Mouse (Mus musculus) neural tube, embryonic 11.5 days (tissue): ENCODE measurements around the gene Ptprg. TPM values are rescaled to one million over a fixed set of nuclear protein-coding genes. Genes with fewer than 3 reads are reported as not detected.
"Not testable (repeated sequence)": the region's sequence is repeated elsewhere in the genome, so short reads cannot be mapped to it uniquely, and the experiment has no call there.

Experiments
- ATAC-seq: fragments of 200-750 bp; cut with Nextera tagmentation; 2 replicates; pipeline ENCODE4 v1.8.0; 2017; ENCODE audit warnings: moderate number of reproducible peaks, mild to moderate bottlenecking, moderate TSS enrichment, moderate library complexity; ENCODE audit not compliant: insufficient read depth, low FRiP score, low TSS enrichment
- DNase-seq: peaks from one replicate; pipeline ENCODE4 v3.0.0-alpha.2; 2015; ENCODE audit warnings: low spot score
- H3K27ac ChIP-seq: fragments of 300-500 bp; sonication (generic); 2 replicates; pipeline ENCODE4 v1.5.1; 2014; ENCODE audit warnings: low read depth, mild to moderate bottlenecking, low read length
- H3K27me3 ChIP-seq: fragments of 300-500 bp; sonication (generic); 2 replicates; pipeline ENCODE4 v1.6.1; 2014; ENCODE audit warnings: mild to moderate bottlenecking, low read length, mixed read lengths; ENCODE audit not compliant: control insufficient read depth, insufficient read depth
- H3K36me3 ChIP-seq: fragments of 300-500 bp; sonication (generic); 2 replicates; pipeline ENCODE4 v1.6.1; 2014; ENCODE audit warnings: mild to moderate bottlenecking, low read length, moderate library complexity, mixed read lengths; ENCODE audit not compliant: control insufficient read depth, insufficient read depth
- H3K4me1 ChIP-seq: fragments of 300-500 bp; sonication (generic); 2 replicates; pipeline ENCODE4 v1.6.1; 2014; ENCODE audit warnings: low read length, mixed read lengths; ENCODE audit not compliant: control insufficient read depth, insufficient read depth
- H3K4me2 ChIP-seq: fragments of 300-500 bp; sonication (generic); 2 replicates; pipeline ENCODE4 v1.6.1; 2014; ENCODE audit warnings: low read depth, mild to moderate bottlenecking, moderate library complexity
- H3K4me3 ChIP-seq: fragments of 300-500 bp; sonication (generic); 2 replicates; pipeline ENCODE4 v1.5.1; 2014; ENCODE audit warnings: low read depth, low read length
- H3K9ac ChIP-seq: fragments of 300-500 bp; sonication (generic); 2 replicates; pipeline ENCODE4 v1.6.1; 2014; ENCODE audit warnings: mild to moderate bottlenecking, low read length
- H3K9me3 ChIP-seq: fragments of 300-500 bp; sonication (generic); 2 replicates; pipeline ENCODE4 v1.6.1; 2016; ENCODE audit warnings: low read length; ENCODE audit not compliant: control insufficient read depth
- whole genome bisulfite sequencing: fragments of 180-500 bp; shearing (Covaris S2); extraction: QIAGEN DNeasy Blood & Tissue Kit; methylation state at CpG from one replicate; pipeline ENCODE4 v1.1.7; 2014; 5-methylcytosine and 5-hydroxymethylcytosine counted together
- polyA plus RNA-seq: library from polyadenylated mRNA; unstranded; fragments of >200 nt; fragmentation: Nextera tagmentation; extraction: Ambion mirVana; gene quantifications from 2 replicates; pipeline ENCODE4 v1.2.1, GENCODE M21; 2014

The Ptprg gene
- polyA plus RNA-seq, 1 experiment from 2014 or later, result 40.8 TPM

DNA sequence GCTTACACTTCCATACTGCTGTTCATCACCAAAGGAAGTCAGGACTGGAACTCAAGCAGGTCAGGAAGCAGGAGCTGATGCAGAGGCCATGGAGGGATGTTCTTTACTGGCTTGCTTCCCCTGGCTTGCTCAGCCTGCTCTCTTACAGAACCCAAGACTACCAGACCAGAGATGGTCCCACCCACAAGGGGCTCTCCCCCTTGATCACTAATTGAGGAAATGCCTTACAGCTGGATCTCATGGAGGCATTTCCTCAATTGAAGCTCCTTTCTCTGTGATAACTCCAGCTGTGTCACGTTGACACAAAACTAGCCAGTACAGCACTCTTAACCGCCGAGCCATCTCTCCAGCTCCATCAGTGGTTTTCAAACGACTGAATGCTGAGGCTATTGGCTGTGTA, 261.5 kb downstream of the Ptprg start:
- not testable (repeated sequence) for ATAC-seq

DNA sequence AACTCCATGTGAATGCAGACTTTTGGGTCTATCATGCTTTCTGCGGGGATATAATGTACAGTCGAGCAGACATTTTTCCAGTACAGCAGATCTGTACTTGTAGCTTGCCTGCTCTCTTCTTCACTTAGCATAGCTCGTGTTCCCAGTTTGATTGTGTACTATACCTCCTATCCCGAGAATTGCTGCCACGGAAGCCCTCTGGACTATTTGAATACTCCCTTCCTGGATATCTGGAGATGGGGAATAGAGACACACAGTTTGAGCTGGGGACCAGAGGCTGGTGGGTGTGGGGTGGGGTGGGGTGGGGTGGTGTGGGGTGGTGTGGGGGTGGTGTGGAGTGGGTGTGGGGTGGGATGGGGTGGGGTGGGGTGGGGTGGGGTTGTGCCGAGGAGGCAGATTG, 263.9 kb downstream of the Ptprg start:
- Histone ChIP-seq H3K27ac (no peak overlapping the region), H3K9ac (no peak overlapping the region), H3K27me3 (no peaks in the 10 kb centered on the region), H3K36me3 (no peaks in the 10 kb centered on the region), H3K4me2 (no peak overlapping the region), H3K4me1 (no peaks in the 10 kb centered on the region), H3K9me3 (no peaks in the 10 kb centered on the region), H3K4me3 (no peak overlapping the region)
- no peak for DNase-seq
- ATAC-seq, result no peak
- 86% methylated on average over 6 of the region's 6 CpGs for WGBS

More for the DNA sequence above, 261.5 kb downstream of the Ptprg start:
- not testable (repeated sequence) for H3K9me3 ChIP-seq, H3K27me3 ChIP-seq, DNase-seq, H3K36me3 ChIP-seq, H3K9ac ChIP-seq, H3K4me1 ChIP-seq, H3K4me2 ChIP-seq, H3K27ac ChIP-seq, H3K4me3 ChIP-seq
- 74% methylated on average over 4 of the region's 4 CpGs for WGBS

DNA sequence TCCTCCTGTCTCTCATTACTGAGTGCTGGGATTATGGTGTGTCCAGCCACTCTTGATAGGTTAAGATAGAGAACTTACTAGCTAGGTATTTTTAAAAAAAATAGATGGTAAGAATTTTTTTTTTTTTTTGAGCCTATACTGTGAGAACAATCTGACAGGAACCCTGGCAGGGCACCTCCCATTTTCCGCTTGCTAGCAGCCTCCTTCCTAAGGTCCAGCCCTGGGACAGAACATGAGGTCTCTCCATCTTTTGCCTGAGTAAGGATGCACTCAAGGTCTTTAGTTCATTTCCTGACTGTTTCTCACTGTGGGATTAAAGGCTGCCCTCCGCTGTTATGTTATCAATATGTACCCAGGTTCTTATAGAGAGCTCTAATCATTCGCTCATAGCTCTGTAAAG, 264.7 kb downstream of the Ptprg start:
- Histone ChIP-seq H3K4me1 (0 out of 2 replicates have a peak, but pooled peaks cover 3% of the 10 kb centered on the region), H3K27ac (no peak overlapping the region), H3K4me3 (no peak overlapping the region), H3K27me3 (no peaks in the 10 kb centered on the region), H3K36me3 (no peaks in the 10 kb centered on the region), H3K9ac (no peak overlapping the region), H3K9me3 (no peaks in the 10 kb centered on the region), H3K4me2 (no peak overlapping the region)
- ATAC-seq (no peak), DNase-seq (no peak)
- WGBS, result 84% methylated on average over 3 of the region's 3 CpGs

DNA sequence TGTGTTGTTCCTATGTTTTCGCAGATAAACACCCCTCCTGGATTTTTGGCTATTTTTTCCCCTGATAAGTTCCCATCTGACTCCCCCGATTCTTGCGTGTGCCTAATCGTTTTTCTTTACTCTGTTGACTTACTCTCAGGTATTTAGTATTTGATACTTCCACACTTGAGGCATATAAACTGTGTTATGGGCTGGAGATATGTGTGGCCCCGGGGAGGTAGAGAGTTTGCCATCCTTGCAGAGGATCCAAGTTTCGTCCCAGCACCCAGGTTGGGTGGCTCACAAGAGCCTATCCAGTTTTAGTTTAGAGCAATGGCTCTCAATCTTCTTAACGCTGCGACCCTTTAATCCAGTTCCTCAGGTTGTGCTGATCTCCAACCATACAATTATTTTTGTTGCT, 265.4 kb downstream of the Ptprg start:
- no peaks in the 10 kb centered on the region for H3K36me3 ChIP-seq
- H3K27ac ChIP-seq, result no peak overlapping the region
- ATAC-seq (no peak), DNase-seq (no peak)
- no peak overlapping the region for H3K4me2 ChIP-seq
- no peak overlapping the region for H3K4me3 ChIP-seq
- H3K9ac ChIP-seq, result no peak overlapping the region
- WGBS, result 94% methylated on average over 8 of the region's 8 CpGs
- 0 out of 2 replicates have a peak, but pooled peaks cover 4% of the 10 kb centered on the region for H3K4me1 ChIP-seq
- no peaks in the 10 kb centered on the region for H3K27me3 ChIP-seq
- H3K9me3 ChIP-seq, result no peaks in the 10 kb centered on the region

DNA sequence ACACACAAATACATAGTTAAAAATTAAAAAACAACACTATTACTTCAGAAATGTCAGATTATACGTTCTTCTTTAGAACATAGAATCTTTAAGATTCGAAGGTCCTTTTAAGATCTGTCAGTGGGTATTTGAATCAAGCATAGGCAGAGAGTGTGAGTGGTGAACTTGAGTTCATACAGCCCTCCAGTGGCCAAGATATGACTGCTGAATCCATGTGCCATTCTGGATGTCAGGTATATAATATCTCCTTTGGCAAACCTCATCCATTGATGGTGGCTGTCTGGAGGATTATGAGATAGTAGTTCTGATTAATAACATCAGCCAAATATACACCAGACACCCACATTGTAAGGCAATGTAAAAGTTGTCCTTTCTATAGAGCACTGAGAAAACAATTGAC, 266.0 kb downstream of the Ptprg start:
- Histone ChIP-seq H3K4me1 (0 out of 2 replicates have a peak, but pooled peaks cover 4% of the 10 kb centered on the region), H3K4me2 (no peak overlapping the region), H3K9me3 (no peaks in the 10 kb centered on the region), H3K27ac (no peak overlapping the region), H3K36me3 (no peaks in the 10 kb centered on the region), H3K27me3 (no peaks in the 10 kb centered on the region), H3K9ac (no peak overlapping the region), H3K4me3 (no peak overlapping the region)
- DNase-seq (no peak), ATAC-seq (no peak)
- 97% methylated on average over 2 of the region's 2 CpGs for WGBS

DNA sequence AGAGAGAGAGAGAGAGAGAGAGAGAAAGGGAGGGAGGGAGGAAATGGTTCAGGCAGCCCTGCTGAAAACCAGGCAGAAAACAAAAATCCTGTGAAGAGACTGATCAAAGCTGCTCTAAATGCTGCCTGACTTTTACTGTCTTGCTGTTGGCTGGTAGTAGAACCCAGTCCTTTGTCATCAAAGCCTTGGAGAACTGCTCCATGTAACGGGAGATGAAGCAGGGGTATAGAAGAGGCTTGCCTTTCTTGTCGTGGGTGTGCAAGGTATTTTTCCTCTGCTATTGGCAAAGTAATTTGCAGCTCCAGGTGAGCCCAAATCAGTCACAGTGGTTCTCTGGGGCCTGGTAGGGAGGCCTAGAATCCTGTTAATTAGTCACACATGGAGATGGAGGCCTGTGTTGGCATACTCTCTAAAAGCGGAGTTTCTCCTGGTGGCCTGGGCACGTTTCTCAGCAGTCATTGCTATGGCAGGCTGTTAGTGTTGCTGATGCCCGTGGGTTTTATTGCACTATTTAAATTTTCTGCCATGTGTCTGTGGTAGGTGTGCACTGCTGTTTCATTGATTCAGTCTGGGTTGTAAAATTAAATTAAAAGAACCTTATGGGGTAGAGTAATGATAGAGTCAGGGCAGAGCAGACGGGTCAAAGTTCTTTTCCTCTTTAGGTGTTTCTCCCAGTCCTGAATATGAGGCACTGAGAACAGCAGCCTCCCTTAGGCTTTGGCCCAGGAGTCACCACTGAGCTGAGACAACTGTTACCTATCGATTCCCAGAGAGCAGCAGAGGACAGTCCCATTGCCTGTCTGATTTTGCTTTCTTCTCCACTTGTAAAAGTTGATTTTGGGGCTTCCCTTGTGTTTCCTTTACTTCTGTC, 269.7 kb downstream of the Ptprg start:
- H3K36me3 ChIP-seq, result no peaks in the 10 kb centered on the region
- ATAC-seq, result no peak

DNA sequence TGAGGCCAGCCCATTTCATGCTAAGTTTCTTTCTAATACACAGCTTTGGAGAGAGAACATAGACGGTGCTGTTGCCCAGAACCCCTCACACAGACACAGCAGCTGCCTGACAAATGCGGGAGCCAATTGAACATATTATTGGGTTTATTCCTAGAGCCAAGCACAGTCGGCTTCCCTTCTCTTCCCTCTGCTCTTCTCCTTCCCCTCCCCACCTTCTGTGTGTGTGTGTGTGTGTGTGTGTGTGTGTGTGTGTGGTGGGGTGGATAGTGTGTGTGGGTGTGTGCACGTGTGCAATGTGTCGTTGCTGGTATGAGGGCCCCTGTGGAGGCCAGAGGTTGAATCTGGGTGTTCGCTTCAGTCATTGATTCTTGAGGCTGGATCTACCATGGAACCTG, 270.4 kb downstream of the Ptprg start:
- H3K27ac ChIP-seq, result no peak overlapping the region
- no peaks in the 10 kb centered on the region for H3K27me3 ChIP-seq
- no peaks in the 10 kb centered on the region for H3K36me3 ChIP-seq
- ATAC-seq, result no peak
- DNase-seq, result no peak
- H3K4me3 ChIP-seq, result no peak overlapping the region
- H3K4me2 ChIP-seq, result no peak overlapping the region
- no peak overlapping the region for H3K9ac ChIP-seq
- no peaks in the 10 kb centered on the region for H3K9me3 ChIP-seq
- 87% methylated on average over 6 of the region's 6 CpGs for WGBS
- 0 out of 2 replicates have a peak, but pooled peaks cover 4% of the 10 kb centered on the region for H3K4me1 ChIP-seq

More for the DNA sequence above, 269.7 kb downstream of the Ptprg start:
- Histone ChIP-seq H3K9me3 (no peaks in the 10 kb centered on the region), H3K27ac (no peak overlapping the region), H3K9ac (no peak overlapping the region), H3K4me3 (no peak overlapping the region), H3K4me1 (0 out of 2 replicates have a peak, but pooled peaks cover 4% of the 10 kb centered on the region), H3K27me3 (no peaks in the 10 kb centered on the region), H3K4me2 (no peak overlapping the region)
- DNase-seq, result no peak
- 49% methylated on average over 7 of the region's 7 CpGs for WGBS

DNA sequence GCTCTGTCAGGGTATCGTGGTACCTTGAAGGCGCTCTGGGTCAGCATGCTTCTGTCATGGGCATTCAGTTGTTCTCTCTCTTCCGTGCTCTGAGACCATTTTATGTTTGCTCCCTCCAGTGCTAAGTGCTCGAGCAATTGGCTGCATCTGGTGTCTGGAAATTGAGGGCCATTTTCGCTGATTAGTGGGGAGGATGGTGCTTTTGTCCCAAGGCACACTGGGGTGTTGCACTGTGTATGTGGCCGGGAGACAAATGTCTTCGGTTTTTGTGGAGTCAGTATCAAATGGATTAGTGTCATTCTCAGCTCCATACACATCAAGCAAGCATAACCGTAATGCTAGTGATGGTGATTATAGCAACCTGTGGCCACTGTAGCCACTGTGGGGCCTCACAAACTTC, 271.6 kb downstream of the Ptprg start:
- no peak overlapping the region for H3K9ac ChIP-seq
- H3K4me3 ChIP-seq, result no peak overlapping the region
- no peaks in the 10 kb centered on the region for H3K36me3 ChIP-seq
- DNase-seq (no peak), ATAC-seq (no peak)
- no peak overlapping the region for H3K4me2 ChIP-seq
- H3K9me3 ChIP-seq, result no peaks in the 10 kb centered on the region
- H3K4me1 ChIP-seq, result 0 out of 2 replicates have a peak, but pooled peaks cover 4% of the 10 kb centered on the region
- no peaks in the 10 kb centered on the region for H3K27me3 ChIP-seq
- no peak overlapping the region for H3K27ac ChIP-seq
- 62% methylated on average over 8 of the region's 8 CpGs for WGBS

DNA sequence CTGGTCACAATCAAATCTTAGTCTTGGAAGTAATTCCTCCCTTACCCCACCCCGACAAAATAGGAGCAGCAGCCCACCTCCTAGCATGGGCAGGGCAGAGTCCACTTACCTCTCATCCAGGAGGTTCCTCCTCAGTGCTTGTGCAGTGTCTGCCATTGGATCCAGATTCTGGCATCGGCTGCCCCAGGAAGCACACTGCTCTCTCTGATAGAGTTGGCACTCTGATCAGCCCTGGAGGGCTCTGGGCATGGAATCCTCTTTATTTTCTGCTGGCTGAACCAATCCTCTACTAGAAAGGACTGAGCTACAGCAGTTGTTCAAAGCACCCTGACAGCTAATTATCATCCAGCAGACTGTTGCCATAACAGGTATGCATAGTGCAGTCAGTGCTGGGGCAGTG, 272.2 kb downstream of the Ptprg start:
- WGBS, result 90% methylated on average over 2 of the region's 2 CpGs
- ATAC-seq, result no peak

More for the DNA sequence above, 272.2 kb downstream of the Ptprg start:
- H3K9ac ChIP-seq, result no peak overlapping the region
- H3K27me3 ChIP-seq, result no peaks in the 10 kb centered on the region
- no peaks in the 10 kb centered on the region for H3K36me3 ChIP-seq
- H3K4me3 ChIP-seq, result no peak overlapping the region
- H3K4me1 ChIP-seq, result 0 out of 2 replicates have a peak, but pooled peaks cover 4% of the 10 kb centered on the region
- no peak overlapping the region for H3K27ac ChIP-seq
- no peaks in the 10 kb centered on the region for H3K9me3 ChIP-seq
- no peak for DNase-seq
- no peak overlapping the region for H3K4me2 ChIP-seq
